Mouse (Mus musculus) retina, adult 2 months (tissue): ENCODE results near the gene Gm28051.
A peak's percentile ranks its signal among the peaks of the same experiment; 100 is the strongest.

Source experiments
- DNase-seq: peaks from one replicate; pipeline ENCODE4 v3.0.0-alpha.2; 2012; ENCODE audit warnings: low read depth, low spot score

The Gm28051 gene

GRCm38 (mm10) chr12:102706833-102707463 lies 50.6 kb downstream of the Gm28051 start:
- DNase-seq = no peak

GRCm38 (mm10) chr12:102705906-102706640 lies 51.5 kb downstream of the Gm28051 start:
- no peak for DNase-seq

- DNase-seq = peak; percentile 71
Measured at GRCm38 (mm10) chr12:102705216-102705871, 52.2 kb downstream of the Gm28051 start.

GRCm38 (mm10) chr12:102704457-102705198 lies 52.9 kb downstream of the Gm28051 start, which contains the start of gene Itpk1:
Itpk1 (minus strand) TSS chr12:102704930.
- DNase-seq = no peak

- no peak for DNase-seq
Measured at GRCm38 (mm10) chr12:102703921-102704408, 53.6 kb downstream of the Gm28051 start.

GRCm38 (mm10) chr12:102703441-102703840 lies 54.1 kb downstream of the Gm28051 start:
- DNase-seq = no peak

- DNase-seq = no peak
Measured at GRCm38 (mm10) chr12:102703111-102703412, 54.5 kb downstream of the Gm28051 start.

- peak; percentile 68 for DNase-seq
Measured at GRCm38 (mm10) chr12:102702356-102703110, 55.0 kb downstream of the Gm28051 start.

GRCm38 (mm10) chr12:102701691-102702207 lies 55.8 kb downstream of the Gm28051 start:
- DNase-seq = no peak

- DNase-seq = no peak
Measured at GRCm38 (mm10) chr12:102700453-102700852, 57.1 kb downstream of the Gm28051 start.

GRCm38 (mm10) chr12:102699156-102699555 lies 58.4 kb downstream of the Gm28051 start:
- DNase-seq = no peak

- no peak for DNase-seq
Measured at GRCm38 (mm10) chr12:102698089-102698684, 59.4 kb downstream of the Gm28051 start.

GRCm38 (mm10) chr12:102697381-102697780 lies 60.2 kb downstream of the Gm28051 start:
- DNase-seq = no peak

- DNase-seq = no peak
Measured at GRCm38 (mm10) chr12:102696635-102697354, 60.8 kb downstream of the Gm28051 start.

- no peak for DNase-seq
Measured at GRCm38 (mm10) chr12:102695369-102696239, 62.0 kb downstream of the Gm28051 start.

GRCm38 (mm10) chr12:102691761-102692160 lies 65.8 kb downstream of the Gm28051 start:
- DNase-seq = no peak

GRCm38 (mm10) chr12:102691180-102691579 lies 66.4 kb downstream of the Gm28051 start:
- no peak for DNase-seq

GRCm38 (mm10) chr12:102689773-102690563 lies 67.6 kb downstream of the Gm28051 start:
- DNase-seq = no peak
